Mouse (Mus musculus) hindbrain, postnatal 0 days (tissue): ENCODE measurements at regions not wholly inside any gene's neighbourhood (a gene's known extent, or its start where the extent isn't known, plus 50 kb on each side); places are given as distances from the start of the nearest gene placed in this dataset.

Experiments used
- ATAC-seq: fragments of 200-750 bp; cut with Nextera tagmentation; 2 replicates; pipeline ENCODE4 v1.8.0; 2017; ENCODE audit warnings: mild to moderate bottlenecking, moderate TSS enrichment, moderate library complexity
- DNase-seq: peaks from one replicate; pipeline ENCODE4 v3.0.0-alpha.2; 2015; ENCODE audit warnings: low spot score
- H3K27ac ChIP-seq: fragments of 300-500 bp; sonication (generic); 2 replicates; pipeline ENCODE4 v1.5.1; 2014; ENCODE audit warnings: mild to moderate bottlenecking
- H3K27me3 ChIP-seq: fragments of 300-500 bp; sonication (generic); 2 replicates; pipeline ENCODE4 v1.6.1; 2014; ENCODE audit warnings: low read length, mixed read lengths; ENCODE audit not compliant: insufficient read depth
- H3K36me3 ChIP-seq: fragments of 300-500 bp; sonication (generic); 2 replicates; pipeline ENCODE4 v1.6.1; 2014; ENCODE audit warnings: low read length, mixed read lengths; ENCODE audit not compliant: insufficient read depth
- H3K4me1 ChIP-seq: fragments of 300-500 bp; sonication (generic); 2 replicates; pipeline ENCODE4 v1.6.1; 2014; ENCODE audit warnings: antibody characterized with exemption, low read length, mixed read lengths; ENCODE audit not compliant: insufficient read depth
- H3K4me2 ChIP-seq: fragments of 300-500 bp; sonication (generic); 2 replicates; pipeline ENCODE4 v1.6.1; 2014; ENCODE audit warnings: low read depth, mild to moderate bottlenecking, low read length, moderate library complexity, mixed read lengths
- H3K4me3 ChIP-seq: fragments of 300-500 bp; sonication (generic); 2 replicates; pipeline ENCODE4 v1.5.1; 2014; ENCODE audit warnings: low read length
- H3K9ac ChIP-seq: fragments of 300-500 bp; sonication (generic); replicated peaks from 2 replicates; pipeline ENCODE4 v1.6.1; 2014; ENCODE audit warnings: mild to moderate bottlenecking, low read length, moderate library complexity, mixed read lengths
- H3K9me3 ChIP-seq: fragments of 300-500 bp; sonication (generic); 2 replicates; pipeline ENCODE4 v1.6.1; 2016; ENCODE audit warnings: low read length, mixed read lengths
- CTCF ChIP-seq: IDR thresholded peaks from 2 replicates; pipeline ENCODE4 v1.5.1; 2016; ENCODE audit warnings: antibody characterized with exemption, control low read depth, low read depth
- WGBS: fragments of 180-500 bp; shearing (Covaris S2); extraction: QIAGEN DNeasy Blood & Tissue Kit; methylation state at CpG from one replicate; pipeline ENCODE4 v1.1.7; 2014; 5-methylcytosine and 5-hydroxymethylcytosine counted together

DNA sequence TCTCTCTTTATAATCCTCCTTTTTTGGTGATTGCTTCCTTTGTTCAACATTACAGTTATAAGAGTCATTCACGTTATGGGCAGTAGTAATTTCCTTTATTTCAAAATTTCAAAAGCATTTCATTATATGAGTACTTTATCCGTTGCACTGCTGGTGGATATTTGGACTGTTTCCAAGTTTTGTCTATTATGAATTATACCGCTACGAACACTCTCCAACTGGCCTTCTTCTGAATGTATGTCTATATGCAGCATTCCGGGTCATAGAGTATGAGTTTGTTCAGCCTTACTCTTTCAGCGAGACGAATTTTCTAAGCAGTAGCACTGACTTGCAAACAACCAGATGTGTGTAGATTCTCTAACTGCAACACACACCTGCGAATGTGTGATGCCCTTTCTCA lies 57.8 kb downstream of the Dusp6 start:
- H3K4me3 ChIP-seq, result no peak overlapping the region
- no peak for TF ChIP-seq CTCF
- H3K4me1 ChIP-seq, result no peaks in the 10 kb centered on the region
- DNase-seq (no peak), ATAC-seq (no peak)
- H3K36me3 ChIP-seq, result no peaks in the 10 kb centered on the region
- no peak overlapping the region for H3K4me2 ChIP-seq
- H3K27me3 ChIP-seq, result no peaks in the 10 kb centered on the region
- no peak overlapping the region for H3K27ac ChIP-seq
- H3K9ac ChIP-seq, result no peak overlapping the region
- H3K9me3 ChIP-seq, result no peaks in the 10 kb centered on the region
- WGBS, result 63% methylated on average over 8 of the region's 8 CpGs

DNA sequence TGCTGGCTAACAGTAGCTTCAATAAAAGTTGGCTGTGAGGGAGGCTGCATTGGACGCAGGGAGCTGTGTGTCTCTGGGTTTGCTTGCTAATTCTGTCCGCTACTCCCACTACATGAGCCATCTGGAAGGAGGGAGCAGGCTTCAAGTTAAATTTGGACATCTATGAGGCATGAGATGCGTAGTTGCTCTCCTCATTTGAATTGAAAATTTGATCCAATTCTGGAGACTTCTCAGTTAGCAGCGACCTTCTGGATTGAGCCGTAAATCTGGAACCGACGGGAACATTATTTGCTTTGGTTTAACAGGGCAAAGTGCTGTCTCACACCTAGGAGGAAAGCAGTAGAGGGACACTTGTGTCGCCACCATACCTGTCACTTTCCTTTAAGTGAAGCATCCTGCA lies 60.3 kb downstream of the Dusp6 start:
- Histone ChIP-seq H3K9me3 (no peaks in the 10 kb centered on the region), H3K36me3 (no peaks in the 10 kb centered on the region), H3K4me3 (no peak overlapping the region), H3K27ac (no peak overlapping the region), H3K4me1 (no peaks in the 10 kb centered on the region), H3K9ac (no peak overlapping the region), H3K27me3 (no peaks in the 10 kb centered on the region), H3K4me2 (no peak overlapping the region)
- no peak for TF ChIP-seq CTCF
- 90% methylated on average over 8 of the region's 8 CpGs for WGBS
- DNase-seq (no peak), ATAC-seq (no peak)

DNA sequence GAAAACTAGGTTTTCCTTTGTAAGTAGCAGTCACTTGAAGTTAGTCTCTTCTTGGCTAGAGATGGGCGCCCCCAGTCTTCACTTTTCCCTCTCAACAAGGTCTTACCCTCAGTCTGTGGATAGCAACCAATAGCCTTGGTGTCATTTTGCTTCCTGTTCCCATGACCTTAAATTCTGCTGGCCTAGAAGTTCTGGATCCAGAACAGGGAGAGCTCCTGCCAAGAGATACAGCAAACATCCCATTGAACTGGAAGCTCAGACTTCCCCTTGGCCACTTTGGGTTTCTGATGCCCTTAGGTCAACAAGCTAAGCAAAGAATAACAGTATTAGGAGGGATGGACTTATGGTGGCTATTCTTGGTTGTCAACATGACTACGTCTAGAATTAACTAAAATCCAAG lies 64.5 kb downstream of the Dusp6 start:
- Histone ChIP-seq H3K4me3 (no peak overlapping the region), H3K9me3 (no peaks in the 10 kb centered on the region), H3K27ac (no peak overlapping the region), H3K4me1 (no peaks in the 10 kb centered on the region; the same call in 1 of the 2 replicates), H3K36me3 (no peaks in the 10 kb centered on the region), H3K27me3 (no peaks in the 10 kb centered on the region), H3K4me2 (no peak overlapping the region), H3K9ac (no peak overlapping the region)
- 92% methylated on average over 2 of the region's 2 CpGs for WGBS
- DNase-seq (no peak), ATAC-seq (no peak)
- TF ChIP-seq CTCF, result no peak

DNA sequence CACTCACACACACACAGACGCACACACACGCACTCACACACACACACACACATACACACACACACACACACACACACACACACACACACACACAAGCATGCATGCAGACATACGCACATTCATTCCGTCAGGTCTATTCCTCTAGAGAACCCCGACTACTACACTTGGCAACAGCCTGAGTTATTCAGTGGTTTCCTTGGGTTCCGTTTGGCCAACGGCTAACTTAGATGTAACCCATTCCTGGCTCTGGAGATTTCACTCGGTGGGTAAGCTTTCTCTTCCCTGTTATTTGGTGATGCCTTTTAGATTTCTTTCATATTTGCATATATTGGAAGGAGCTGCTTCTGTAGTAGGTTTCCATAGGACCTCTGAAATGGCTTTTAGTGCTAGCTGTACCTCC lies 65.5 kb downstream of the Dusp6 start:
- Histone ChIP-seq H3K9ac (no peak overlapping the region), H3K27me3 (no peaks in the 10 kb centered on the region), H3K36me3 (no peaks in the 10 kb centered on the region), H3K27ac (no peak overlapping the region), H3K9me3 (no peaks in the 10 kb centered on the region), H3K4me3 (no peak overlapping the region), H3K4me2 (no peak overlapping the region), H3K4me1 (no peaks in the 10 kb centered on the region; the same call in 1 of the 2 replicates)
- DNase-seq, result no peak
- ATAC-seq, result no peak
- WGBS, result 86% methylated on average over 8 of the region's 8 CpGs
- no peak for TF ChIP-seq CTCF

DNA sequence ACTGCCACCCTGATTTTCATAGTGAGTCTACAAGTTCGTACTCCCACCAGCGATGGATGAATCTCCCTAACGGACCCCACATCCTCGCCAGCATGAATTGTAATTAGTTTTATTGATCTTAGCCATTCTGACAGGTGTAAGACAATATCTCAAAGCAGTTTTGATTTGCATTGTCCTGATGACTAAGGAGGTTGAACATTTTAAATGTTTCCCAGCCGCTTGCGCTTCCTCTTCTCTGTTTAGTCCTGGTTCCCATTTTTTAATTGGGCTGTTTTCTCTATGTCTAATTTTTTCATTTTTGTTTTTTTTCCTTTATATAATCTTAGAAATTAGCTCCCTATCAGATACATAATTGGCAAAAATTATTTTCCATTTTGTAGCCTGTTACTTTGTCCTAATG lies 66.4 kb downstream of the Dusp6 start:
- ATAC-seq, result no peak
- H3K36me3 ChIP-seq, result no peaks in the 10 kb centered on the region

DNA sequence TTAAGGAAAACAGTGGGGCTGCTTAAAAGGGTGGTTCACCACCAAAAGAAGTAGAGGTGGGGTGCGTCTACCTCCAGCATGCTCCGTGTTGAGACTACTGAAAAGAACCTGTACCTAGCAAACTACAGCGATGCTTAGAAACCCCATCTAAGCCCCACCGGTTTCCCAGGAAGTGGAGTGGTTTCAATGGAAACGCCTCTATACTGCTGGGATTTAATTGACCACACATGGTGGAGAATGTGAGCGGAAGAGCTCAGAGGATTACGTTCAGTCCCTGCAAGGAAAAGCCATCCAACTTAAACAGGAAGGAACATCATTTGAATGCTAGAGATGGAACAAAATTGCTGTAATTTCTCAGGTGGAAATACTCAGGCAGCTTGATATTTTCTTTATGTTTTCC lies 67.5 kb downstream of the Dusp6 start:
- no peaks in the 10 kb centered on the region; the same call in 1 of the 2 replicates for H3K4me1 ChIP-seq
- ATAC-seq, result no peak
- no peak for TF ChIP-seq CTCF
- no peaks in the 10 kb centered on the region for H3K9me3 ChIP-seq
- no peak overlapping the region for H3K9ac ChIP-seq
- 35% methylated on average over 7 of the region's 7 CpGs for WGBS
- H3K27ac ChIP-seq, result no peak overlapping the region
- H3K4me2 ChIP-seq, result no peak overlapping the region
- no peaks in the 10 kb centered on the region for H3K27me3 ChIP-seq
- no peak overlapping the region for H3K4me3 ChIP-seq
- no peak for DNase-seq
- H3K36me3 ChIP-seq, result no peaks in the 10 kb centered on the region

More for the DNA sequence above, 66.4 kb downstream of the Dusp6 start:
- Histone ChIP-seq H3K4me3 (no peak overlapping the region), H3K4me2 (no peak overlapping the region), H3K27ac (no peak overlapping the region), H3K4me1 (no peaks in the 10 kb centered on the region; the same call in 1 of the 2 replicates), H3K27me3 (no peaks in the 10 kb centered on the region), H3K9ac (no peak overlapping the region), H3K9me3 (no peaks in the 10 kb centered on the region)
- 91% methylated on average over 6 of the region's 6 CpGs for WGBS
- TF ChIP-seq CTCF, result no peak
- no peak for DNase-seq

DNA sequence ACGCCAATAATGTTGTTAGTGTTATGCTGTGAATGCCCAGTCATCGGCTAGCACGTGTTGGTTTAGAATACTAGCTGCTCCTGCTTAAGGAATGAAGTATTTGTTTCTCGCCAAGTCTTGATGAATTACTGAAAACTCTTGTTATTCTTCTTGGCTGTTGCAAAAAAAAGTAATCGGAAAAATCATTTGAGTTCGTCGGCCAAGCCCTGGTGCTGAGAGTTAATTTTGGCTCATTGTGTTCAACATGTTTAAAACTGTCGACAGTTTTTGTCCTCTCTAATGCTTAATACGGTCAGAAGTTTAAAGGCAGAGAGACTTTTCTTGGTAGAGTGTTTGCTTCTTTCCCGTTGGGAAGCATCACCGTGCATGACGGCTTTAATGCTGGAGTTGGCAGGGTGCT lies 68.8 kb downstream of the Dusp6 start:
- TF ChIP-seq CTCF, result no peak
- WGBS, result 85% methylated on average over 12 of the region's 12 CpGs

More for the DNA sequence above, 68.8 kb downstream of the Dusp6 start:
- H3K9ac ChIP-seq, result no peak overlapping the region
- H3K36me3 ChIP-seq, result no peaks in the 10 kb centered on the region
- no peaks in the 10 kb centered on the region for H3K27me3 ChIP-seq
- no peaks in the 10 kb centered on the region; the same call in 1 of the 2 replicates for H3K4me1 ChIP-seq
- DNase-seq, result no peak
- no peak overlapping the region for H3K4me2 ChIP-seq
- ATAC-seq, result no peak
- H3K9me3 ChIP-seq, result no peaks in the 10 kb centered on the region
- H3K4me3 ChIP-seq, result no peak overlapping the region
- no peak overlapping the region for H3K27ac ChIP-seq
